Mouse (Mus musculus) myocyte (in vitro differentiated cells): ENCODE data around the gene 5730596B20Rik. TPM values are rescaled to one million over a fixed set of nuclear protein-coding genes. Genes with fewer than 3 reads are reported as not detected.
A peak's percentile ranks its signal among the peaks of the same experiment; 100 is the strongest.

Source experiments
- H3K27me3 ChIP-seq: one replicate; pipeline ENCODE4 v1.6.1; 2011; ENCODE audit not compliant: control insufficient read depth, insufficient read depth, insufficient read length
- H3K36me3 ChIP-seq: one replicate; pipeline ENCODE4 v1.6.1; 2011; ENCODE audit not compliant: control insufficient read depth, insufficient read depth
- H3K4me2 ChIP-seq: one replicate; pipeline ENCODE4 v1.6.1; 2011; ENCODE audit warnings: low read depth, control low read depth
- H3K4me3 ChIP-seq: one replicate; pipeline ENCODE4 v1.5.1; 2011; ENCODE audit warnings: mild to moderate bottlenecking, control low read depth, moderate library complexity
- H3K79me2 ChIP-seq: one replicate; pipeline ENCODE4 v1.6.1; 2011; ENCODE audit not compliant: control insufficient read depth, insufficient read depth
- H3ac ChIP-seq: one replicate; pipeline ENCODE4 v1.6.1; 2011; ENCODE audit not compliant: control insufficient read depth, insufficient read length
- CEBPB ChIP-seq: IDR thresholded peaks from 2 replicates; pipeline ENCODE4 v1.6.1; 2011; ENCODE audit warnings: mild to moderate bottlenecking, moderate library complexity; ENCODE audit not compliant: poor library complexity, insufficient read depth, severe bottlenecking
- E2F4 ChIP-seq: IDR thresholded peaks from one replicate; pipeline ENCODE4 v1.6.1; 2011; ENCODE audit warnings: mild to moderate bottlenecking, control low read depth, moderate library complexity; ENCODE audit not compliant: insufficient read depth
- MAX ChIP-seq: IDR thresholded peaks from one replicate; pipeline ENCODE4 v1.6.1; 2011; ENCODE audit warnings: low read depth, mild to moderate bottlenecking, control low read depth
- MYOD1 ChIP-seq, 3 experiments: IDR thresholded peaks; one replicate each; pipeline ENCODE4 v1.6.1; 2011; ENCODE audit warnings: control low read depth in 2 of 3, low read depth in 2 of 3, mild to moderate bottlenecking in 2 of 3, moderate library complexity in 1 of 3; ENCODE audit not compliant: insufficient read length in 2 of 3, control insufficient read depth in 1 of 3
- MYOG ChIP-seq, 3 experiments: IDR thresholded peaks; one replicate each; pipeline ENCODE4 v1.6.1; 2011; ENCODE audit warnings: control low read depth in 2 of 3, low read depth in 2 of 3, mild to moderate bottlenecking in 2 of 3; ENCODE audit not compliant: insufficient read length in 2 of 3, control insufficient read depth in 1 of 3, insufficient read depth in 1 of 3
- POLR2A ChIP-seq: IDR thresholded peaks from one replicate; pipeline ENCODE4 v1.6.1; 2011; ENCODE audit warnings: low read depth, mild to moderate bottlenecking, control low read depth, moderate library complexity; ENCODE audit not compliant: insufficient read length
- POLR2AphosphoS2 ChIP-seq: IDR thresholded peaks from one replicate; pipeline ENCODE4 v1.6.1; 2011; ENCODE audit warnings: low read depth, control low read depth; ENCODE audit not compliant: insufficient read length
- REST ChIP-seq: IDR thresholded peaks from one replicate; pipeline ENCODE4 v1.6.1; 2011; ENCODE audit warnings: mild to moderate bottlenecking, control low read depth, moderate library complexity; ENCODE audit not compliant: insufficient read depth, insufficient read length
- SRF ChIP-seq: IDR thresholded peaks from one replicate; pipeline ENCODE4 v1.6.1; 2011; ENCODE audit warnings: low read depth; ENCODE audit not compliant: control insufficient read depth, insufficient read length
- TCF12 ChIP-seq: IDR thresholded peaks from one replicate; pipeline ENCODE4 v1.6.1; 2011; ENCODE audit warnings: mild to moderate bottlenecking, control low read depth; ENCODE audit not compliant: poor library complexity, insufficient read depth, severe bottlenecking
- TCF3 ChIP-seq: IDR thresholded peaks from one replicate; pipeline ENCODE4 v1.6.1; 2011; ENCODE audit warnings: low read depth, control low read depth; ENCODE audit not compliant: insufficient read length
- USF1 ChIP-seq: IDR thresholded peaks from one replicate; pipeline ENCODE4 v1.6.1; 2011; ENCODE audit warnings: low read depth, mild to moderate bottlenecking, control low read depth, moderate library complexity
- polyA plus RNA-seq: library from polyadenylated mRNA; unstranded; fragments of >200 nt; fragmentation: generic; extraction: Trizol; gene quantifications from one replicate; pipeline ENCODE4 v1.2.1, GENCODE M21; 2012; ENCODE audit warnings: missing spikeins

The 5730596B20Rik gene
- polyA plus RNA-seq, 1 experiment: 0.11 TPM

DNA sequence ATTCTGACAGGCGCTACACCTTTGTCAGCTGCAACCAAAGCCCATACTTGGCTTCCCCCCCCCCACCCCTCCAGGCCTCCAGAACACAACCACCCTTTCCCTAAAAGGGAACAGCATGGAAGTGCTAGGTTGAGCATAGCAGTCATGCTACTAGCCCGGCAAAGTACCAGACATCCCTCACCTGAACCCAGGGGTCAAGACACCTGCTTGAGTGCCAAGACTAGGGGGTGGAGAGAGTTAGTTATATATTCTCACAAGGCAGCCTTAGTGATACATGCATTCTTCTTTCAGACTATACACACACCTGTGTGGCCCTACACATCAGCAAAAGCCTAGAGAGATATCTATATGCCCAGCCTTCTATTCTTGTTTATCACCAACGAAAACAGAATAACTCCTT lies 8.5 kb downstream of the 5730596B20Rik start:
- Histone ChIP-seq H3K27me3 (no peaks in the 10 kb centered on the region), H3K4me3 (no peak overlapping the region), H3K79me2 (no peaks in the 10 kb centered on the region), H3K4me2 (no peak overlapping the region), H3ac (no peak overlapping the region), H3K36me3 (no peaks in the 10 kb centered on the region)
- no peak for TF ChIP-seq E2F4
- TF ChIP-seq CEBPB: no peak
- TF ChIP-seq SRF: no peak

DNA sequence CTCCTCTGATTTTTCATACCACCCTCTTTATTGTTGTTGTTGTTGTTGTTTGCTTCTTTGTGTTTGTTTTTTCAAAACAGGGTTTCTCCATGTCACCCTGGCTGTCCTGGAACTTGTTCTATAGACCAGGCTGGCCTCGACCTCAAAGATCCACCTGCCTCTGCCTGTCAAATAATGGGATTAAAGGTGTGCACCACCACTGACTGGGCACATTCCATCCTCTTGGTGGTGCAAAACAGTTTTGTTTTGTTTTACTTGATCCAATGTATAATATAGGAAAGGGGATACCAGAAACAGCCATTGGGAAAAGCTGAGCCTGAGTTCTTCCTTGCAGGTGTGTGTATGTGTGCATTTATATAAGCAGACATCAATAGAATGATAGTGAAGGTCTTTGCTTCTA lies 9.2 kb downstream of the 5730596B20Rik start:
- H3K36me3 ChIP-seq: no peaks in the 10 kb centered on the region
- no peak overlapping the region for H3K4me2 ChIP-seq
- H3ac ChIP-seq: no peak overlapping the region
- H3K79me2 ChIP-seq: no peaks in the 10 kb centered on the region
- no peaks in the 10 kb centered on the region for H3K27me3 ChIP-seq
- no peak overlapping the region for H3K4me3 ChIP-seq
- TF ChIP-seq MAX: no peak
- no peak for TF ChIP-seq POLR2AphosphoS2
- no peak for TF ChIP-seq TCF3
- TF ChIP-seq MYOG (IDR thresholded peaks at IDR 0.05; ENCODE audit: control insufficient read depth in 1 of 3, insufficient read depth in 1 of 3, insufficient read length in 2 of 3, low read depth in 2 of 3): no peak
- peak in 2 of 3 experiments; percentile 21 to 64 for TF ChIP-seq MYOD1 (IDR thresholded peaks at IDR 0.05; ENCODE audit: control insufficient read depth in 1 of 3, insufficient read length in 2 of 3, low read depth in 2 of 3)

DNA sequence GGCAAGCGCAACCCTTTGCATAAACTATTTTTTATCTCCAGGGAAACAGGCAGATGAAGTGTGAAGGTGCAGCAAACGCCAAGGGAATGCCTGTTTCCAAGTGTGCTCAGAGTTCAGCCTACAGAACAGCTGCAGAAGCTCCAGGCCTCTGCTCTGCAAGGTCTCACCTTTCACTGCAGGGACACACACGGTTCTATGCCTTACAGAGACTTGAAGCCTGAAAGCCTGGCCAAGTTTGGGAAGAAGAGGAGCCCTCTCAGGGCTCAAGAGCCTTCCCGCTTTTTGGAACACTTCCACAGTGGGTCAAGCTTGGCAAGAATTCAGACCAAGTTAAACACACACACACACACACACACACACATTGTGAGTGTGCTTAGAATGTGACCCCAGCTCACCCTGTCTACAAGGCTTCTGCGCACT lies 11.9 kb downstream of the 5730596B20Rik start:
- H3ac ChIP-seq: no peak overlapping the region
- no peak overlapping the region for H3K4me2 ChIP-seq
- no peak for TF ChIP-seq E2F4
- no peak for TF ChIP-seq POLR2AphosphoS2
- TF ChIP-seq CEBPB: no peak
- no peak for TF ChIP-seq SRF
- peak; percentile 37 to 80 (median 59) for TF ChIP-seq MYOG (IDR thresholded peaks at IDR 0.05; ENCODE audit: control insufficient read depth in 1 of 3, insufficient read depth in 1 of 3, insufficient read length in 2 of 3, low read depth in 2 of 3)
- TF ChIP-seq POLR2A: no peak
- no peak for TF ChIP-seq TCF12
- TF ChIP-seq TCF3: no peak
- peak in 2 of 3 experiments; percentile 55 to 70 for TF ChIP-seq MYOD1 (IDR thresholded peaks at IDR 0.05; ENCODE audit: control insufficient read depth in 1 of 3, insufficient read length in 2 of 3, low read depth in 2 of 3)
- no peak for TF ChIP-seq REST
- no peaks in the 10 kb centered on the region for H3K27me3 ChIP-seq
- H3K4me3 ChIP-seq: no peak overlapping the region
- H3K79me2 ChIP-seq: peaks cover 4% of the 10 kb centered on the region
- no peaks in the 10 kb centered on the region for H3K36me3 ChIP-seq

DNA sequence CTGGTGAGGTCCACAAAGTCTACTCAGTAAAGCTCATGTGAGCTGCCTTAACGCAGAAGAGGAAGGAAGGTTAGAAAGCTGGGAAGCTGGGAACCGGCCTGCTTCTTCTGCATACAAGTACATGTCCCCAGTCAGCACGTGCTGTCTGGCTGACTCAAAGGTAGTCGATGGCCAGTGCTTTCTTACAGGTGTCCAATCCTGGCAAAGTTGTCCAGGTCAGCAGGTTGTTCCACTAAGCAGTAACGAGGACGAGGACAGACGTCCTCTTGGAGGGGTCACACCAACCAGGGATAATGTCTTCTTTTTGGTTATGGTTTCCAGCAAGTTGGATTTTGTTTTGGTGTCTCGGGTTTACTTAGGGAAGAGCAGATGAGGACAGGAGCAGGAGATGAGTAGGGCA lies 12.6 kb downstream of the 5730596B20Rik start:
- Histone ChIP-seq H3K36me3 (no peaks in the 10 kb centered on the region), H3ac (no peak overlapping the region), H3K79me2 (peaks cover 4% of the 10 kb centered on the region), H3K4me2 (no peak overlapping the region), H3K27me3 (no peaks in the 10 kb centered on the region), H3K4me3 (no peak overlapping the region)
- TF ChIP-seq USF1 (no peak), SRF (no peak), POLR2AphosphoS2 (no peak), MYOG (IDR thresholded peaks at IDR 0.05; ENCODE audit: control insufficient read depth in 1 of 3, insufficient read depth in 1 of 3, insufficient read length in 2 of 3, low read depth in 2 of 3) (no peak), TCF12 (no peak), E2F4 (no peak), MYOD1 (IDR thresholded peaks at IDR 0.05; ENCODE audit: control insufficient read depth in 1 of 3, insufficient read length in 2 of 3, low read depth in 2 of 3) (no peak), CEBPB (no peak), TCF3 (no peak), REST (no peak), MAX (no peak), POLR2A (no peak)

DNA sequence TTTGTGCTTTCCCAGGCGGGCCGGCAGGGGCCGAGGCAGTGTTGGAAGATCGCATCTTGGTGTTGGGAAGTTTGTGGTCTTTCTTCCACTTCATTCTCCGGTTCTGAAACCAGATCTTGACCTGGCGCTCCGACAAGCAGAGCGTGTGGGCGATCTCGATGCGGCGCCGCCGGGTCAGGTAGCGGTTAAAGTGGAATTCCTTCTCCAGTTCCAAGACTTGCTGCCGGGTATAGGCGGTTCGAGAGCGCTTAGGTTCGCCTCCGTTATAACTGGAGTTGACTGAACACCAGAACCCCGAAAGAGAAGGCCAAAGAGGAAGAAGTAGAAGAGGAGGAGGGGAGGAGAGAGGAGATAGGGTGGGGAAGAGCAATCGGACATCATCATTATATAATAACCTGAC lies 13.1 kb downstream of the 5730596B20Rik start:
- Histone ChIP-seq H3K79me2 (peaks cover 4% of the 10 kb centered on the region), H3K4me2 (peak overlapping the region; percentile 12), H3K27me3 (no peaks in the 10 kb centered on the region), H3ac (no peak overlapping the region), H3K4me3 (no peak overlapping the region), H3K36me3 (no peaks in the 10 kb centered on the region)
- no peak for TF ChIP-seq CEBPB
- no peak for TF ChIP-seq TCF12
- no peak for TF ChIP-seq USF1
- no peak for TF ChIP-seq POLR2A
- no peak for TF ChIP-seq SRF
- TF ChIP-seq MYOD1 (IDR thresholded peaks at IDR 0.05; ENCODE audit: control insufficient read depth in 1 of 3, insufficient read length in 2 of 3, low read depth in 2 of 3): no peak
- no peak for TF ChIP-seq MAX
- no peak for TF ChIP-seq E2F4
- no peak for TF ChIP-seq TCF3
- no peak for TF ChIP-seq REST
- no peak for TF ChIP-seq POLR2AphosphoS2
- no peak for TF ChIP-seq MYOG (IDR thresholded peaks at IDR 0.05; ENCODE audit: control insufficient read depth in 1 of 3, insufficient read depth in 1 of 3, insufficient read length in 2 of 3, low read depth in 2 of 3)
